Mouse (Mus musculus): ENCODE measurements around the gene Pdf. TPM values are rescaled to one million over a fixed set of nuclear protein-coding genes. Genes with fewer than 3 reads are reported as not detected.

Gene Pdf
- 44.8 and 48.3 TPM in 2 replicates for polyA plus RNA-seq (2014; fragmentation: Nextera tagmentation; extraction: Ambion mirVana)

- Histone ChIP-seq H3K4me1 (ENCODE audit: control insufficient read depth, insufficient read depth, low read length) (no peaks in the 10 kb centered on the region), H3K36me3 (replicated peaks; ENCODE audit: control insufficient read depth, insufficient read depth, low read depth, low read length) (peaks cover 15% of the 10 kb centered on the region), H3K27me3 (ENCODE audit: control insufficient read depth, insufficient read depth, low read length) (no peaks in the 10 kb centered on the region), H3K27ac (replicated peaks; ENCODE audit: low read depth, low read length) (peak within 1 kb of the TSS; percentile 85), H3K4me2 (ENCODE audit: low read depth, low read length) (peak within 1 kb of the TSS; percentile 73), H3K4me3 (ENCODE audit: low read depth, low read length) (peak within 1 kb of the TSS; percentile 71), H3K9ac (replicated peaks; ENCODE audit: low read length) (peak within 1 kb of the TSS; percentile 87), H3K9me3 (replicated peaks; ENCODE audit: control insufficient read depth, low read length) (no peaks in the 10 kb centered on the region)
- under 1% methylated on average over 87 of the region's 87 CpGs for WGBS
- DNase-seq (ENCODE audit: low spot score) (peak; percentile 78), ATAC-seq (replicated peaks; ENCODE audit: insufficient number of reproducible peaks, low FRiP score, low TSS enrichment, low read depth) (peak; percentile 76)
Observed at GRCm38 (mm10) chr8:107048061-107048941, at the start of gene Pdf. Gene Pdf, minus strand, starts transcription at chr8:107048614.

- H3K27ac ChIP-seq (replicated peaks; ENCODE audit: low read depth, low read length) = peak within 1 kb of the TSS; percentile 81
- WGBS = 4% methylated on average over 37 of the region's 39 CpGs
- peak; percentile 98 for DNase-seq (ENCODE audit: low spot score)
- ATAC-seq (replicated peaks; ENCODE audit: insufficient number of reproducible peaks, low FRiP score, low TSS enrichment, low read depth) = peak; percentile 93
- H3K36me3 ChIP-seq (replicated peaks; ENCODE audit: control insufficient read depth, insufficient read depth, low read depth, low read length) = no peaks in the 10 kb centered on the region
- no peaks in the 10 kb centered on the region for H3K4me1 ChIP-seq (ENCODE audit: control insufficient read depth, insufficient read depth, low read length)
- no peaks in the 10 kb centered on the region for H3K27me3 ChIP-seq (ENCODE audit: control insufficient read depth, insufficient read depth, low read length)
- no peaks in the 10 kb centered on the region for H3K9me3 ChIP-seq (replicated peaks; ENCODE audit: control insufficient read depth, low read length)
- H3K4me2 ChIP-seq (ENCODE audit: low read depth, low read length) = peak within 1 kb of the TSS; percentile 56
- H3K9ac ChIP-seq (replicated peaks; ENCODE audit: low read length) = peak within 1 kb of the TSS; percentile 88
- H3K4me3 ChIP-seq (ENCODE audit: low read depth, low read length) = peak within 1 kb of the TSS; percentile 76
Observed at GRCm38 (mm10) chr8:107096366-107097036, 48.1 kb upstream of the Pdf start, which contains the start of gene Terf2. Gene Terf2, minus strand, starts transcription at chr8:107096547.

GRCm38 (mm10) chr8:107095717-107096365, 47.4 kb upstream of the Pdf start:
- Histone ChIP-seq H3K4me1 (ENCODE audit: control insufficient read depth, insufficient read depth, low read length) (no peaks in the 10 kb centered on the region), H3K9me3 (replicated peaks; ENCODE audit: control insufficient read depth, low read length) (no peaks in the 10 kb centered on the region), H3K4me3 (ENCODE audit: low read depth, low read length) (peak overlapping the region; percentile 76), H3K4me2 (ENCODE audit: low read depth, low read length) (peak overlapping the region; percentile 56), H3K27ac (replicated peaks; ENCODE audit: low read depth, low read length) (peak overlapping the region; percentile 81), H3K36me3 (replicated peaks; ENCODE audit: control insufficient read depth, insufficient read depth, low read depth, low read length) (no peaks in the 10 kb centered on the region), H3K27me3 (ENCODE audit: control insufficient read depth, insufficient read depth, low read length) (no peaks in the 10 kb centered on the region), H3K9ac (replicated peaks; ENCODE audit: low read length) (peak overlapping the region; percentile 88)
- ATAC-seq (replicated peaks; ENCODE audit: insufficient number of reproducible peaks, low FRiP score, low TSS enrichment, low read depth) (peak; percentile 71), DNase-seq (ENCODE audit: low spot score) (peak; percentile 55)
- WGBS = under 1% methylated on average over 50 of the region's 53 CpGs

GRCm38 (mm10) chr8:107090531-107090930, 42.1 kb upstream of the Pdf start:
- DNase-seq (ENCODE audit: low spot score) (no peak), ATAC-seq (replicated peaks; ENCODE audit: insufficient number of reproducible peaks, low FRiP score, low TSS enrichment, low read depth) (no peak)
- Histone ChIP-seq H3K4me2 (ENCODE audit: low read depth, low read length) (no peak overlapping the region), H3K36me3 (replicated peaks; ENCODE audit: control insufficient read depth, insufficient read depth, low read depth, low read length) (peaks cover 5% of the 10 kb centered on the region), H3K9me3 (replicated peaks; ENCODE audit: control insufficient read depth, low read length) (no peaks in the 10 kb centered on the region), H3K27ac (replicated peaks; ENCODE audit: low read depth, low read length) (no peak overlapping the region), H3K4me1 (ENCODE audit: control insufficient read depth, insufficient read depth, low read length) (no peaks in the 10 kb centered on the region), H3K4me3 (ENCODE audit: low read depth, low read length) (no peak overlapping the region), H3K27me3 (ENCODE audit: control insufficient read depth, insufficient read depth, low read length) (no peaks in the 10 kb centered on the region), H3K9ac (replicated peaks; ENCODE audit: low read length) (no peak overlapping the region)
- 93% methylated on average over 7 of the region's 7 CpGs for WGBS

- 95% methylated on average over 5 of the region's 5 CpGs for WGBS
- Histone ChIP-seq H3K27ac (replicated peaks; ENCODE audit: low read depth, low read length) (no peak overlapping the region), H3K4me2 (ENCODE audit: low read depth, low read length) (no peak overlapping the region), H3K4me3 (ENCODE audit: low read depth, low read length) (no peak overlapping the region), H3K36me3 (replicated peaks; ENCODE audit: control insufficient read depth, insufficient read depth, low read depth, low read length) (peaks cover 9% of the 10 kb centered on the region), H3K27me3 (ENCODE audit: control insufficient read depth, insufficient read depth, low read length) (no peaks in the 10 kb centered on the region), H3K9ac (replicated peaks; ENCODE audit: low read length) (no peak overlapping the region), H3K9me3 (replicated peaks; ENCODE audit: control insufficient read depth, low read length) (no peaks in the 10 kb centered on the region), H3K4me1 (ENCODE audit: control insufficient read depth, insufficient read depth, low read length) (no peaks in the 10 kb centered on the region)
- DNase-seq (ENCODE audit: low spot score) (no peak), ATAC-seq (replicated peaks; ENCODE audit: insufficient number of reproducible peaks, low FRiP score, low TSS enrichment, low read depth) (no peak)
Observed at GRCm38 (mm10) chr8:107088526-107089063, 40.2 kb upstream of the Pdf start.

- Histone ChIP-seq H3K4me2 (ENCODE audit: low read depth, low read length) (no peak overlapping the region), H3K36me3 (replicated peaks; ENCODE audit: control insufficient read depth, insufficient read depth, low read depth, low read length) (peaks cover 9% of the 10 kb centered on the region)
Observed at GRCm38 (mm10) chr8:107086018-107086417, 37.6 kb upstream of the Pdf start.

GRCm38 (mm10) chr8:107085358-107085757, 36.9 kb upstream of the Pdf start:
- Histone ChIP-seq H3K9ac (replicated peaks; ENCODE audit: low read length) (no peak overlapping the region), H3K4me1 (ENCODE audit: control insufficient read depth, insufficient read depth, low read length) (no peaks in the 10 kb centered on the region), H3K4me2 (ENCODE audit: low read depth, low read length) (no peak overlapping the region), H3K9me3 (replicated peaks; ENCODE audit: control insufficient read depth, low read length) (no peaks in the 10 kb centered on the region), H3K27me3 (ENCODE audit: control insufficient read depth, insufficient read depth, low read length) (no peaks in the 10 kb centered on the region), H3K36me3 (replicated peaks; ENCODE audit: control insufficient read depth, insufficient read depth, low read depth, low read length) (peaks cover 9% of the 10 kb centered on the region), H3K27ac (replicated peaks; ENCODE audit: low read depth, low read length) (no peak overlapping the region), H3K4me3 (ENCODE audit: low read depth, low read length) (no peak overlapping the region)
- DNase-seq (ENCODE audit: low spot score) = no peak
- no peak for ATAC-seq (replicated peaks; ENCODE audit: insufficient number of reproducible peaks, low FRiP score, low TSS enrichment, low read depth)
- 96% methylated on average over 17 of the region's 17 CpGs for WGBS

More at GRCm38 (mm10) chr8:107086018-107086417, 37.6 kb upstream of the Pdf start:
- H3K4me1 ChIP-seq (ENCODE audit: control insufficient read depth, insufficient read depth, low read length) = no peaks in the 10 kb centered on the region
- H3K27ac ChIP-seq (replicated peaks; ENCODE audit: low read depth, low read length) = no peak overlapping the region
- H3K9ac ChIP-seq (replicated peaks; ENCODE audit: low read length) = no peak overlapping the region
- H3K4me3 ChIP-seq (ENCODE audit: low read depth, low read length) = no peak overlapping the region
- DNase-seq (ENCODE audit: low spot score) (no peak), ATAC-seq (replicated peaks; ENCODE audit: insufficient number of reproducible peaks, low FRiP score, low TSS enrichment, low read depth) (no peak)
- no peaks in the 10 kb centered on the region for H3K27me3 ChIP-seq (ENCODE audit: control insufficient read depth, insufficient read depth, low read length)
- H3K9me3 ChIP-seq (replicated peaks; ENCODE audit: control insufficient read depth, low read length) = no peaks in the 10 kb centered on the region
- over 99% methylated on average over 5 of the region's 5 CpGs for WGBS
